Mouse (Mus musculus) adrenal gland, postnatal 0 days (tissue): Measurements from ENCODE around the gene Gpr150. TPM values are rescaled to one million over a fixed set of nuclear protein-coding genes. Genes with fewer than 3 reads are reported as not detected.

Experiments
- polyA plus RNA-seq: library from polyadenylated mRNA; unstranded; fragments of >200 nt; fragmentation: Nextera tagmentation; extraction: Ambion mirVana; gene quantifications from 2 replicates; pipeline ENCODE4 v1.2.1, GENCODE M21; 2015

Gpr150 gene
- polyA plus RNA-seq, result 0.36 and 0.90 TPM in 2 replicates

GRCm38 (mm10) chr13:76056896-76057266 is at the start of gene Gpr150:
Gene Gpr150 (minus strand): TSS chr13:76056996.

DNA sequence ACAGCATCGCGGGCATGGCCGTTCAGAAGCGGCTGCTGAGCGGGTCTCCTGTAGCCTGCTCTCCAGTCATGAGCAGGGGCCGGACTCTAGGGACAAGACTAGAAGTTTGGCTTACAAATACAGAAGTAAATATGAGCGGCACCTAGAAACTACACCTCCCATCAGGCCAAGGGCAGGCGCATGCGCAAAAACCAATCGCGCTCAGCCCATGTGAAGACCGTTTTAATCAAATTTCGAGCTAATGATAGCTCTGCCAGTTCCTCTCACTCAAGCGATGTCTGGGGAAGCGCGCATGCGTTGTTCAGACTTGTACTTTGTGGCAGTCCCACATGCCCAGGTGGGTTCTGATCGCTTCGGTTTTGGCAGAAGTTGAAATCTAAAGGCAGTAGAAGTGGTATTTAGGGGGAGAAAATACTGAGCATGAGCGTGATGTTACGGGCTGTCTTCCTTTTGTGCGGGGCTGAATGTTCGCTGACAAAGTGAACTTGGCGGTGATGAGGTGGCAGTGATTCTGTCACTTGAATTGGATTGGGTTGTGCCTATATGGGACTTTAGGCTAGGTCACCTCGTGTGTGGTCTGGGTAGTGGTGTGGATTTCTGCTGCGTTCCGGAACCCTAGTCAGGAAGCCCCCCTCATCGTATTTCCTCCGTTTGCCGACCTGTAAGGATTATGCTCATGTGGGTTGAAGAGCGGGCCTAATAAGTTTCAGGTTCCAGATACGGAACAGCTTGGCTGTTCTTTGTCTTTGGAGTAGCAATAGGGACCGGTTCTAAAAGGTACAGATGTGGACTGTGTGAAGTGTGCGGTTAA is 41.9 kb upstream of the Gpr150 start, which contains the start of the genes Arsk and Ttc37:
TSS of gene Arsk (minus strand) at position 168 of the 811 bp plus-strand sequence.
TSS of gene Ttc37 (plus strand) at position 242 of the 811 bp plus-strand sequence.

GRCm38 (mm10) chr13:76017974-76018843 is 38.6 kb downstream of the Gpr150 start, which contains the start of gene Rfesd:
Gene Rfesd (minus strand): TSS chr13:76018719.

Other genes with a start within 250 kb of the Gpr150 start
- gene Glrx, start 217.1 kb downstream of the Gpr150 start, polyA plus RNA-seq, result 55.3 and 55.6 TPM in 2 replicates
- 11.1 and 11.5 TPM in 2 replicates for gene Rhobtb3, start 113.1 kb downstream of the Gpr150 start, polyA plus RNA-seq
- gene Spata9, start 89.8 kb downstream of the Gpr150 start, polyA plus RNA-seq, result 0.50 and 0.88 TPM in 2 replicates
- 51.9 and 63.0 TPM in 2 replicates for gene Rfesd, start 38.3 kb downstream of the Gpr150 start, polyA plus RNA-seq
- gene Arsk, start 41.7 kb upstream of the Gpr150 start, polyA plus RNA-seq, result 8.9 and 9.0 TPM in 2 replicates
- 5.7 and 6.7 TPM in 2 replicates for gene Ttc37, start 41.7 kb upstream of the Gpr150 start, polyA plus RNA-seq
- not detected in 2 replicates for gene Fam81b, start 248.1 kb upstream of the Gpr150 start, polyA plus RNA-seq